ENCODE assay signal across 31 mouse cellular contexts in the genomic region with DNA sequence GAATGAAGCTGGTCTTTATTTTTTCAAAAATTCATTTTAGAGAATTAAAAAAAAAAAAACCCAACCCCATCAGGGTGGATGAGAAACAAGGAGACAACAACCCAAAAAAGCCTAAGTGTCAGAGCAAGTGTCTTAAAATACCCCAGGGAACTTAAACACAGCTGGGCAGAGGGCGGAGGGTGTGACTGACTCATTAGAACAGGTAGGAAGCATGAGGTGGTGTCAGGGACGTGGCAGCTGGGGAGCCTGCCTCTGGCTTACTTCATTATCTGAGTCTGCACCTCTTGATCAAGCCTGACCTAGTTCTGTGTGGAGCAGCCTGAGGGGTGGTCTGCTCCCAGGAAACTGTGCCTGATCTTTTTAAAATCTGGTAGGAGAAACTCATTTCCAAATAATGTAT. TPM values are rescaled to one million over a fixed set of nuclear protein-coding genes. Genes with fewer than 3 reads are reported as not detected.
A peak's percentile ranks its signal among the peaks of the same experiment; 100 is the strongest.
DNase-seq lines count a peak whose midpoint lies in the region; TF ChIP-seq lines count a peak whose summit lies in the region.
"Had no signal": no experiment of that assay in that cellular context is flagged by ENCODE, and none has a peak within 500 bp of the region (broad histone marks: within the 10 kb centered on the region; RNA-seq: fewer than 3 reads in every experiment).

No protein-coding gene starts in this region.

- no peak for TF ChIP-seq EP300 in heart, adult 2 months (IDR thresholded peaks at IDR 0.05; ENCODE audit: insufficient read depth, low read depth, low read length)

- H3K4me1 ChIP-seq in heart, adult 2 months (ENCODE audit: control insufficient read depth, insufficient read depth, low read length) = no peaks in the 10 kb centered on the region
- H3K4me1 ChIP-seq: embryonic facial prominence, embryonic 12.5 days; embryonic facial prominence, embryonic 15.5 days; heart, embryonic 15.5 days; hindbrain, embryonic 10.5 days had no signal

- DNase-seq in heart, adult 11 months = peak; percentile 18
- no peak for DNase-seq in heart, adult 2 months
- peak; percentile 66 for DNase-seq in right cerebral cortex, adult 18-20 months
- DNase-seq in right cerebral cortex, postnatal 10 days (ENCODE audit: low spot score in 2 of 2) = no peak
- DNase-seq in brain, adult 2 months (ENCODE audit: low read depth, low spot score) = peak; percentile 82
- DNase-seq in retina, postnatal 1 day = peak; percentile 42
- no peak for DNase-seq in kidney, postnatal 36 days
- DNase-seq: adrenal gland, postnatal 10 days; adrenal gland, postnatal 36 days; B cell, adult 2 months; cerebellum, adult 11 months; cerebellum, adult 2 months; cerebellum, adult 9-11 months; cerebellum, postnatal 25 days; forebrain, postnatal 0 days; gastrocnemius, postnatal 10 days; gastrocnemius, postnatal 36 days; heart, postnatal 10 days; heart, postnatal 36 days had no signal

- no peaks in the 10 kb centered on the region for H3K79me2 ChIP-seq in heart, adult 2 months (replicated peaks; ENCODE audit: control insufficient read depth, insufficient read depth, low read length)

- H3K27me3 ChIP-seq in heart, adult 2 months (ENCODE audit: control insufficient read depth, insufficient read depth, low read length) = no peaks in the 10 kb centered on the region
- H3K27me3 ChIP-seq: CH12.LX; embryonic facial prominence, embryonic 12.5 days; embryonic facial prominence, embryonic 15.5 days; heart, embryonic 12.5 days; heart, embryonic 15.5 days; Patski had no signal

- H3K36me3 ChIP-seq in heart, adult 2 months (ENCODE audit: control insufficient read depth, insufficient read depth, low read length) = no peaks in the 10 kb centered on the region
- H3K36me3 ChIP-seq: embryonic facial prominence, embryonic 12.5 days; embryonic facial prominence, embryonic 15.5 days; G1E; heart, embryonic 12.5 days; heart, embryonic 15.5 days; hindbrain, embryonic 10.5 days had no signal

- no peak overlapping the region for H3K9ac ChIP-seq in heart, adult 2 months (ENCODE audit: low read depth, low read length)
- H3K9ac ChIP-seq: embryonic facial prominence, embryonic 12.5 days; embryonic facial prominence, embryonic 15.5 days; forebrain, postnatal 0 days; heart, embryonic 12.5 days; heart, embryonic 15.5 days; hindbrain, embryonic 14.5 days had no signal

- intact Hi-C loops in heart, adult 2 months (cut with DNase I) = no loop called here

- 61% methylated on average over 2 of the region's 2 CpGs for WGBS in heart, adult 2 months

- no peak overlapping the region for H3K27ac ChIP-seq in heart, adult 2 months
- H3K27ac ChIP-seq: embryonic facial prominence, embryonic 12.5 days; embryonic facial prominence, embryonic 15.5 days; heart, embryonic 15.5 days; hindbrain, embryonic 10.5 days; hindbrain, embryonic 14.5 days; hindbrain, postnatal 0 days had no signal

- no peak for TF ChIP-seq POLR2A in heart, adult 2 months (IDR thresholded peaks at IDR 0.05; ENCODE audit: insufficient read depth, low read depth, low read length)

- H3K4me3 ChIP-seq in heart, adult 2 months = no peak overlapping the region
- H3K4me3 ChIP-seq: embryonic facial prominence, embryonic 12.5 days; embryonic facial prominence, embryonic 15.5 days; heart, embryonic 12.5 days; heart, embryonic 15.5 days; hindbrain, embryonic 10.5 days had no signal

- no peak for TF ChIP-seq CTCF in heart, adult 2 months (IDR thresholded peaks at IDR 0.05)

RNA-seq across cellular contexts. Expression of gene Erc2, which starts 20.8 kb away (rescaled TPM):
- under 1 TPM; 0.64 to 0.68 TPM for total RNA-seq in heart, adult 2 months (2021)
- polyA plus RNA-seq in heart, adult 2 months (2012; rRNA removed) = 0.49 and 0.50 TPM in 2 replicates
- total RNA-seq: CH12.LX; common myeloid progenitor, adult 5-6 weeks; granulocyte monocyte progenitor cell, adult 5-6 weeks had no signal
- polyA plus RNA-seq: G1E had no signal

Comparison
In these comparisons a context has a peak if more than half of its experiments do, and no peak if none do; other contexts are left out.
1. DNase-seq: peak in heart, adult 11 months (single experiment), right cerebral cortex, adult 18-20 months (single experiment), brain, adult 2 months (single experiment) and retina, postnatal 1 day (single experiment); none in heart, adult 2 months (0 of 2), right cerebral cortex, postnatal 10 days (0 of 2) and kidney, postnatal 36 days (0 of 2).